ENCODE assay signal across 8 mouse cellular contexts in genomic region chr6:142524635-142525308, GRCm38 (mm10). TPM values are rescaled to one million over a fixed set of nuclear protein-coding genes. Genes with fewer than 3 reads are reported as not detected.
DNase-seq lines count a peak whose midpoint lies in the region; ATAC-seq and TF ChIP-seq lines count a peak whose summit lies in the region.

No protein-coding gene starts in this region.

- no peak overlapping the region for H3K9ac ChIP-seq in hindbrain, embryonic 13.5 days

- no peaks in the 10 kb centered on the region for H3K27me3 ChIP-seq in cerebellum, adult 2 months (ENCODE audit: control insufficient read depth, insufficient read depth, low read length)
- H3K27me3 ChIP-seq in hindbrain, embryonic 13.5 days = no peaks in the 10 kb centered on the region

- peak; percentile 62 for DNase-seq in ovary, postnatal 14 days (ENCODE audit: low spot score)
- no peak for DNase-seq in ovary, postnatal 10 days (ENCODE audit: low spot score)
- DNase-seq in cerebellum, adult 2 months = peak; percentile 47 to 58
- peak; percentile 30 to 84 for DNase-seq in frontal cortex, adult 2 months (ENCODE audit: extremely low spot score in 1 of 2, low spot score in 1 of 2)
- DNase-seq in layer of hippocampus, postnatal 36 days = peak; percentile 49 to 66
- peak; percentile 12 to 44 for DNase-seq in spleen, postnatal 36 days (ENCODE audit: low spot score in 2 of 2)

- H3K27ac ChIP-seq in cerebellum, adult 2 months (ENCODE audit: insufficient read depth, low read length) = no peak overlapping the region
- H3K27ac ChIP-seq in hindbrain, embryonic 13.5 days = no peak overlapping the region

- no peaks in the 10 kb centered on the region for H3K4me1 ChIP-seq in cerebellum, adult 2 months (ENCODE audit: control insufficient read depth, insufficient read depth, low read length)
- H3K4me1 ChIP-seq in hindbrain, embryonic 13.5 days (replicated peaks) = no peaks in the 10 kb centered on the region

- no peaks in the 10 kb centered on the region for H3K9me3 ChIP-seq in hindbrain, embryonic 13.5 days

- 0% methylated on average over 4 of the region's 4 CpGs for WGBS in cerebellum, adult 2 months
- 7% methylated on average over 4 of the region's 4 CpGs for WGBS in hindbrain, embryonic 13.5 days

- H3K4me3 ChIP-seq in cerebellum, adult 2 months (replicated peaks; ENCODE audit: insufficient read depth, low read depth, low read length) = no peak overlapping the region
- no peak overlapping the region for H3K4me3 ChIP-seq in hindbrain, embryonic 13.5 days

- H3K4me2 ChIP-seq in hindbrain, embryonic 13.5 days = no peak overlapping the region

- peak; percentile 79 for ATAC-seq in hindbrain, embryonic 13.5 days (ENCODE audit: low FRiP score)
- peak; percentile 80 for ATAC-seq in megakaryocyte-erythroid progenitor cell, adult 5-6 weeks (replicated peaks; ENCODE audit: low FRiP score, low TSS enrichment, poor library complexity, severe bottlenecking)

- no peaks in the 10 kb centered on the region for H3K36me3 ChIP-seq in hindbrain, embryonic 13.5 days

- TF ChIP-seq POLR2A in cerebellum, adult 2 months (IDR thresholded peaks at IDR 0.05; ENCODE audit: borderline replicate concordance, insufficient read depth, low read length) = no peak

- TF ChIP-seq CTCF in cerebellum, adult 2 months (IDR thresholded peaks at IDR 0.05; ENCODE audit: borderline replicate concordance, insufficient read depth, low read depth, low read length) = peak; percentile 80

RNA-seq across cellular contexts. Expression of gene Ldhb, which starts 17.0 kb away (rescaled TPM):
- polyA plus RNA-seq in cerebellum, adult 2 months (2012; rRNA removed) = 1,547 and 1,570 TPM in 2 replicates
- 1,262 and 1,369 TPM in 2 replicates for polyA plus RNA-seq in frontal cortex, adult 2 months (2012; rRNA removed)
- polyA plus RNA-seq in hindbrain, embryonic 13.5 days (2015; fragmentation: Nextera tagmentation; extraction: Ambion mirVana) = 510 and 517 TPM in 2 replicates
- 100 to 1,000 TPM; 518 to 567 TPM for total RNA-seq in layer of hippocampus, postnatal 36 days (2021)
- 6.7 and 20.9 TPM in 2 replicates for total RNA-seq in megakaryocyte-erythroid progenitor cell, adult 5-6 weeks (2014; fragmentation: Nextera tagmentation)
- 1.1 and 2.1 TPM in 2 replicates for total RNA-seq in megakaryocyte-erythroid progenitor cell, adult 5-6 weeks (2017)

RNA-seq across cellular contexts. Expression of gene Kcnj8, which starts 46.6 kb away (rescaled TPM):
- 5.8 and 6.1 TPM in 2 replicates for polyA plus RNA-seq in cerebellum, adult 2 months (2012; rRNA removed)
- 4.1 and 5.3 TPM in 2 replicates for polyA plus RNA-seq in frontal cortex, adult 2 months (2012; rRNA removed)
- 10.9 and 12.1 TPM in 2 replicates for polyA plus RNA-seq in hindbrain, embryonic 13.5 days (2015; fragmentation: Nextera tagmentation; extraction: Ambion mirVana)
- 1 to 10 TPM; 1.5 to 2.0 TPM for total RNA-seq in layer of hippocampus, postnatal 36 days (2021)
- total RNA-seq in megakaryocyte-erythroid progenitor cell, adult 5-6 weeks (2014; fragmentation: Nextera tagmentation) = not detected in 2 replicates
- 1.1 TPM in 1 of 2 replicates, not detected in the other for total RNA-seq in megakaryocyte-erythroid progenitor cell, adult 5-6 weeks (2017)

RNA-seq across cellular contexts. Expression of gene Gys2, which starts 51.9 kb away (rescaled TPM):
- 0.05 and 0.08 TPM in 2 replicates for polyA plus RNA-seq in cerebellum, adult 2 months (2012; rRNA removed)
- 0.06 and 0.08 TPM in 2 replicates for polyA plus RNA-seq in frontal cortex, adult 2 months (2012; rRNA removed)
- 0.08 and 0.09 TPM in 2 replicates for polyA plus RNA-seq in hindbrain, embryonic 13.5 days (2015; fragmentation: Nextera tagmentation; extraction: Ambion mirVana)
- total RNA-seq in layer of hippocampus, postnatal 36 days (2021) = under 1 TPM in 1 of 2 experiments, not detected in 1; 0.58 TPM
- total RNA-seq in megakaryocyte-erythroid progenitor cell, adult 5-6 weeks (2014; fragmentation: Nextera tagmentation) = not detected in 2 replicates
- total RNA-seq in megakaryocyte-erythroid progenitor cell, adult 5-6 weeks (2017) = not detected in 2 replicates
